Mouse (Mus musculus) layer of hippocampus, adult 2 months (tissue): ENCODE data around the gene Btrc. TPM values are rescaled to one million over a fixed set of nuclear protein-coding genes. Genes with fewer than 3 reads are reported as not detected.

Experiments used
- DNase-seq, 2 experiments: peaks; one replicate each; pipeline ENCODE4 v3.0.0; 2022; ENCODE audit warnings: low spot score in 2 of 2
- H3K27ac ChIP-seq: fragments of 200-600 bp; 2 replicates; pipeline ENCODE4 v1.8.1; 2022
- H3K4me3 ChIP-seq: fragments of 200-600 bp; 2 replicates; pipeline ENCODE4 v1.8.1; 2022; ENCODE audit warnings: mild to moderate bottlenecking
- CTCF ChIP-seq: fragments of 200-600 bp; conservative IDR thresholded peaks from 2 replicates; pipeline ENCODE4 v1.8.1; 2022; ENCODE audit warnings: antibody characterized with exemption, mild to moderate bottlenecking, moderate library complexity
- total RNA-seq, 2 experiments: library from RNA; stranded (reverse); gene quantifications; 2 replicates each; pipeline ENCODE4 v1.2.3; 2021

Btrc gene
- total RNA-seq, 2 experiments from 2014 or later: 92.9 to 93.9 TPM

- H3K4me3 ChIP-seq: no peak overlapping the region
- no peak for DNase-seq
- no peak overlapping the region for H3K27ac ChIP-seq
- TF ChIP-seq CTCF: no peak
These were observed 73.6 kb downstream of the Btrc start for GRCm38 (mm10) chr19:45437175-45437574.

GRCm38 (mm10) chr19:45438191-45438590 is 74.7 kb downstream of the Btrc start:
- TF ChIP-seq CTCF: no peak
- H3K27ac ChIP-seq: no peak overlapping the region
- H3K4me3 ChIP-seq: no peak overlapping the region
- DNase-seq: no peak

- Histone ChIP-seq H3K4me3 (no peak overlapping the region), H3K27ac (no peak overlapping the region)
- no peak for DNase-seq
- peak; percentile 67 for TF ChIP-seq CTCF
These were observed 75.7 kb downstream of the Btrc start for GRCm38 (mm10) chr19:45438928-45439846.

GRCm38 (mm10) chr19:45440554-45441175 is 77.1 kb downstream of the Btrc start:
- TF ChIP-seq CTCF: no peak
- DNase-seq: no peak

GRCm38 (mm10) chr19:45441717-45442116 is 78.2 kb downstream of the Btrc start:
- no peak overlapping the region for H3K4me3 ChIP-seq
- no peak overlapping the region for H3K27ac ChIP-seq
- no peak for DNase-seq
- TF ChIP-seq CTCF: no peak

More at GRCm38 (mm10) chr19:45440554-45441175, 77.1 kb downstream of the Btrc start:
- no peak overlapping the region for H3K4me3 ChIP-seq
- peak overlapping the region; percentile 32; the same call in 1 of the 2 replicates for H3K27ac ChIP-seq

GRCm38 (mm10) chr19:45445253-45445933 is 81.9 kb downstream of the Btrc start:
- DNase-seq: no peak
- TF ChIP-seq CTCF: no peak
- H3K4me3 ChIP-seq: 0 out of 2 replicates have a peak overlapping the region, but pooled peaks have one; percentile 7
- peak overlapping the region; percentile 76 for H3K27ac ChIP-seq

GRCm38 (mm10) chr19:45446631-45447030 is 83.1 kb downstream of the Btrc start:
- TF ChIP-seq CTCF: no peak
- H3K4me3 ChIP-seq: no peak overlapping the region
- peak overlapping the region; percentile 76 for H3K27ac ChIP-seq
- DNase-seq: no peak

GRCm38 (mm10) chr19:45447222-45447621 is 83.7 kb downstream of the Btrc start:
- Histone ChIP-seq H3K4me3 (no peak overlapping the region), H3K27ac (peak overlapping the region; percentile 76)
- TF ChIP-seq CTCF: peak; percentile 41
- peak in 1 of 2 experiments; percentile 55 for DNase-seq

GRCm38 (mm10) chr19:45447886-45448285 is 84.4 kb downstream of the Btrc start:
- Histone ChIP-seq H3K4me3 (no peak overlapping the region), H3K27ac (peak overlapping the region; percentile 76)
- no peak for DNase-seq
- TF ChIP-seq CTCF: no peak

- TF ChIP-seq CTCF: no peak
- H3K27ac ChIP-seq: peak overlapping the region; percentile 24; the same call in 1 of the 2 replicates
- no peak overlapping the region for H3K4me3 ChIP-seq
- no peak for DNase-seq
These were observed 90.9 kb downstream of the Btrc start for GRCm38 (mm10) chr19:45454391-45454790.

- TF ChIP-seq CTCF: no peak
- no peak for DNase-seq
- Histone ChIP-seq H3K4me3 (no peak overlapping the region), H3K27ac (peak overlapping the region; percentile 84; the same call in 1 of the 2 replicates)
These were observed 93.4 kb downstream of the Btrc start for GRCm38 (mm10) chr19:45456896-45457295.

GRCm38 (mm10) chr19:45458702-45459101 is 95.2 kb downstream of the Btrc start:
- DNase-seq: no peak
- Histone ChIP-seq H3K4me3 (no peak overlapping the region), H3K27ac (peak overlapping the region; percentile 84)
- TF ChIP-seq CTCF: no peak

GRCm38 (mm10) chr19:45459931-45460665 is 96.6 kb downstream of the Btrc start:
- Histone ChIP-seq H3K4me3 (no peak overlapping the region), H3K27ac (peak overlapping the region; percentile 68)
- no peak for DNase-seq
- no peak for TF ChIP-seq CTCF
